Mouse (Mus musculus): ENCODE measurements around the gene Padi1.
A peak's percentile ranks its signal among the peaks of the same experiment; 100 is the strongest.

Padi1 gene

GRCm38 (mm10) chr4:140860767-140861147 lies 15.2 kb upstream of the Padi1 start:
- no peak for DNase-seq

- no peak for DNase-seq
Measured at GRCm38 (mm10) chr4:140860125-140860766, 14.7 kb upstream of the Padi1 start.

DNA sequence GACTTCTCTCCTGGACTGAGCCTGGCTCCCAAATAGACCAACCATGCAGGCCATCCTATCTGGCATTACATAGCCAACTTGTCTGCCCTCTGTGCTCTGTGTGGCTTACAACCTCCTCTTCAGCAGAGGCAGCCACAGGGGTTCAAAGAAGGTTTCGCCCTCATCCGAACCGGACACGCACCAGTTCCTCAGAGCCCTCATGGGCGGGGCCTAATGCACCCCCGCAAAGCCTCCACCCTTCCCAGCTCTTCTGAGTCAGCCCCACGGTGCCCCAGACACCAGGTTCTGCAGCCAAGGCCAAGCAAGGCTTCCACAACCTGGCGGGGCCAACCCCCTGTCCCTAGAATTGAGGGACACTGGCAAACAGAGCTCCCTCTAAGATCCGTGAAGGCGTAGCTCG lies 13.7 kb upstream of the Padi1 start:
- no peak for DNase-seq

- DNase-seq: no peak
Measured at GRCm38 (mm10) chr4:140857813-140858212, 12.2 kb upstream of the Padi1 start.

DNA sequence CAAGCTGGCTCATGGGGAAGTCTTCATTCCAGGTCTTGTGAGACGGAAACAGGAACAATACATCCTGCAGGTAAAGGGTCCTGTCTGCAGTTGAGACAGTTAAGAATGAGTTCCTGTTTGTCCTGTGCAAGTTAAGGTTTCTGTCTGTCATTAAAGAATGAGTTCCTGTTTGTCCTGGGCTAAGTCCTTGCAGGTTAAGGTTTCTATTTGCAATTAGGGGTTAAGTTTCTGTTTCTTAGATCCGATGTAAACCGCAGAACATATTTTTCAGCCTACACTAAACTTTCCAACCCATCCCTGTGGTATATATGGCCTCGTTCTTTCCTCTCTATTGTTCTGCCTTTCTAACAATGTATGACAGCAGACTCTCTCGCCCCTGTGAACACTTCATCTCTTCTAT lies 11.5 kb upstream of the Padi1 start:
- DNase-seq: no peak

DNA sequence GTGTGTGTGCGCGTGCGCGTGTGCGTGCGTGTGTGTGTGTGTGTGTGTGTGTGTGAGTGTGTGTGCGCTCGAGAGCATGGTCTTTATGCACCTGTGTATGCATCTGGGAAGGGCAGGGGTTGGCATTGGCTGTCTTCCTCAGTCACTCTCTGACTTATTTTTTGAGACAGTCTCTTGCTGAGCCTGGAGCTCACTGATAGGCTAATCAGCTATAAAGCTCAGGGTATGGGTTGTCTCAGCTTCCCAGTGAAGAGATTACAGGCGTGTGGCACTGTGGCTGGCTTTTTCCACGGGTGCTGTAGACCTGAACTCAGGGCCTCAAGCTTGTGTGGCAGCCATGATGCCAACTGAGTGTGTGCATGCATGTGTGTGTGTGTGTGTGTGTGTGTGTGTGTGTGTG lies 9.6 kb upstream of the Padi1 start:
- DNase-seq: no peak

GRCm38 (mm10) chr4:140854455-140854864 lies 8.9 kb upstream of the Padi1 start:
- no peak for DNase-seq

GRCm38 (mm10) chr4:140853626-140854025 lies 8.0 kb upstream of the Padi1 start:
- no peak for DNase-seq

- DNase-seq: no peak
Measured at GRCm38 (mm10) chr4:140849310-140849709, 3.7 kb upstream of the Padi1 start.

DNA sequence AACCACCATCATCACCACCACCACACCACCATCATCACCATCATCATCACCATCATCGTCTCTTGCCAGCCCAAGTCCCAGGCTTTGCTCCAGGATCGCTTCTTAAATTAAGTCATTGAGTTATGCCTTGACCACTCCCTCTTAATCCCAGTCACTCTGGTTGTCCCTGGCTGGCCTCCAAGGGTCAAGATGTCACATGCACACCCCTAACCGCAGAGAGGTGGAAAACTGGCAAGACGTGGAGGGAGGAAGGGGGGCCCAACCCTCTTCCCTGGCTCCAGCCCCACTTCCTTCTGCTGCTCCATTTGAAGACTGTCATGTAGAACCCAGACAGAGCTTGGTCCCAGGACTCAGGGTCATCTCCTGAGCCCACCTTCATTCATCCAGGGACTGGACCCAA lies 587 bp downstream of the Padi1 start:
- DNase-seq: no peak

DNA sequence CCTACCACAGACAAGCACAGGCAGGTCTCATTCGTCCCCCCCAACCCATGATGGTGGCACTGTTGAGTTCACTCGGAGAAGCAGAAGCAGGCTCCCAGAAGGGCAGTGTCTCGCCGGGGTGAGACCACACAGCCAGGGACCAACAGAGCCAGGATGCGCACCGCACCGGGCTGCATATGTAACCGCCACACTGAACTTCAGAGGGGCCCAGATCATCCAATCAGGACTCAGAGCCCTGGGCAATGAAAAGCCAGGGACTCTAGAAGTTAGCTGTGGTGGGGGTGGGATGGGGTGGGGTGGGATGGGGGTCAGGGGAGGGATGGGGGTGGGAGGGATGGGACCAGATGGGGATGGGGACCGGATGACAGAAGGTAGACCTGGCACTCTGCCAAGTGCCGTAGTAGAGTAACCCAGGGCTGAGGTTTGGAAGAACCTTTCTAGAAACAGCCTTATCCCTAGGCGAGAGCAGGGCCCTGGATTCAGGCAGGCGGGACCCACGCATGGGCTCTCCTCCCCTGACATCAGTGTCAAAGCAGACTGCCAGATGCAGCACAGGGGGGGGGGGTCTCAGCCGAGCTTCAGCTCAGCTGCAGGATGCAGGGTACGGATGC lies 1.8 kb downstream of the Padi1 start:
- no peak for DNase-seq

DNA sequence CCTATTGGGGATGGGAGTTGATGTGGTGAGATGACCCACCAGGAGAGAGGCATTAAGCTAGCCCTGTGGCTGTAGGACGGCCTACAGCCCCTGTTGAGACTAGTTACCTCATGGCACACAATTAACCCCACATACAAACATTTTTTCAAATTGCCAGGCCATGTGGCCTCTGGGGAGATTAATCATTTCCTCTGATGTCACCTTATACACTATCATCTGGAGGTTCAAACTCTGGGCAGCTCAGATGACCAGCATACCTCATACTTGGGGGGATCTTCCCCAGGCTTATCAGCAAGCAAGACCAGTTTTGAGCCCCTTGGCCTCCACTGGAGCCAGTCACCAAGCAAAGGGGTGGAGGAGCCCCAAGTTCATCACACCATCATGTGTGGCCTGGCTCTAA lies 2.7 kb downstream of the Padi1 start:
- DNase-seq: no peak

DNA sequence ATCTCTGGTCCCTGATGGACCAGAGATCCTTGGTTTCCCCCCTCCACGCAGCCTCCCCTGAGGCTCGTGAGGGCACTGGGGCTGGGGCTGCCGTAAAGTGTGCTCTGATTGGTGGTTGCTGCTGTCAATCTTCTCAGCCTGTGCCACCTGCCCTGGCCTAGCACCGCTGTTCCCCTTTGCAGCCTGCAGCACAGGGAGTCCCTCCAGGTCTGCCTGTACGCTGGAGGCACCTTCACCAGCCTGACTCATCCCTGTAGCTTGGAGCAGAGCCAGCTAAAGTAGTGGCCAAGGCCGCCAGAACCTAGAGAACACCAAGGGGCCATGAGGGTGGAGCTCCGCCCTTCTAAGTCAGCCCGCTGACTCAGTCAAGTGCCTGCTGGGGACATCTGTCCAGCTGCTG lies 7.7 kb downstream of the Padi1 start:
- DNase-seq: peak; percentile 51

DNA sequence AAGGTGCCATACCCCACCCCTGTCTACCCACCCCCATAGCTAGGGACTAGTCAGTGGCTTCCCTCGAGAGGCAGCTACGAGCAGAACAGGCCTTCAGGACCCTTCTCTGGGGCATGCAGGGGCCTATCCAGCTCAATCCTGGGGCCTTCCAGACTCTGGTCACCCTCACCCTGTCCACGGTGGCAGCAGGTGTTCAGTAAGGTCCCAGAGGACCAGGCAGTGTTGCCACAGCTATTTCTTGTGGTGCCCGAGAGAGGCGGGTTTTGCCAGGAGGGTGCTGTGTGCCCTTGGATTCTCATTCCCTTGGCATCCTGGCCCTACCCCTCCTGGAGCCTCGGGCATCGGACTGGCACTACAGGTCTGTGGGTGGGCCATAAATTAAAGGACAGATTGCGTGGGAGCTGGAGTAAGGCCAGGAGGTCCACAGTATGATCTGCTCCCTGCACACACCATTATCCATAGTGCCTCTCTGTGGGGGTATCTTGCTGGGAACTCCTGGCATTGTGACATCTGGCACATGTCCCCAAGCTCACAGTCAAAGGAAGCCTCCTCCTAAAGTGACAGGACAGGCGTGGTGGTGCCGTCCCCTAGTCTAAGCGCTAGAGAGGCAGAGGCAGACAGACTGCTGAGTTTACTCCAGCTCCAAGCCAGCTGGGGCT lies 9.2 kb downstream of the Padi1 start:
- DNase-seq: no peak

DNA sequence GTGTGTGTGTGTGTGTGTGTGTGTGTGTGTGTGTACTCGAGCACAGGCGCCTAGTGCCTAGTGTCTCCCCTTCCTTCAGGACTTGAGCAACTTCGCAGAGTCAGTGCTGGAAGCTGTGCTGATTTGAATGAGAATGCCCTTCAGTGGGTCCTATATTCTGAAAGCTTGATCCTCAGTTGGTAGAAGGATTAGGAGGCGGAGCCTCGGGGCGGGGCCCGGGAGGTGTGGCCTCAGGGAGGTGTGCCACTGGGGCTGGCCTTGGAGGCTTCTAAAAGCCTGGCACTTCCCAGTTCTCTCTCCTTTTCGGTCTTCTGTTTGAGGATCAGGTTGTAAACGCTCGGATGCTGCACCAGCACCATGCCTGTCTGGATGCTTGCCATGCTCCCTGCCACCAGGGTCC lies 9.9 kb downstream of the Padi1 start:
- peak; percentile 80 for DNase-seq

DNA sequence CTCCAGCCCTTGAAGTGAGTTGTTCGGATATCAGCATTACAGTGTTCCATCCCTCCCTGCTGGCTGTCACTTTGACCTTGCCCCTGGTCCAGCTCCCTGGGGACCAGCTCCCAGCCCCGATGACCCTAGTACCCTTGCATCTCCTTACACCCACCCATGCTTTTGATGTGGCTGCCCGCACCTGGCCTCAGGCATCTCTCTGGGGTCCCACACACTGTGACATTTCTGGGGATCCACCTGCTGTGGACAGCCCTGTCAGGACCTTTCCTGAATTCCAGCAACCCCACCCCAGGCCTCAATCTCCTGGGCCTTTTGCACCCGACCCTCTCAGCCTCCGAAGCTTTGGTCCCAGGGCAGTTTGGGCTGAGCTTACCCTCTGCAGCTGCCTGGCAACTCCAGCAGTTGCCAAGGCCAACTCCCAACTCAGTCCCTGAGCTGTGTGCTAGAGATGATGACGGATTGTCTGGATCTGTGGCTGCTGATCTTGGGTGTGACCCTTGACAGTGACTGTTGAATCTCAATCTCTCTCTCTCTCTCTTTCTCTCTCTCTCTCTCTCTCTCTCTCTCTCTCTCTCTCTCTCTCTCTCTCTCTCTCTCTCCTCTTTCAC lies 11.1 kb downstream of the Padi1 start:
- no peak for DNase-seq

- no peak for DNase-seq
Measured at GRCm38 (mm10) chr4:140832821-140833220, 12.8 kb downstream of the Padi1 start.

DNA sequence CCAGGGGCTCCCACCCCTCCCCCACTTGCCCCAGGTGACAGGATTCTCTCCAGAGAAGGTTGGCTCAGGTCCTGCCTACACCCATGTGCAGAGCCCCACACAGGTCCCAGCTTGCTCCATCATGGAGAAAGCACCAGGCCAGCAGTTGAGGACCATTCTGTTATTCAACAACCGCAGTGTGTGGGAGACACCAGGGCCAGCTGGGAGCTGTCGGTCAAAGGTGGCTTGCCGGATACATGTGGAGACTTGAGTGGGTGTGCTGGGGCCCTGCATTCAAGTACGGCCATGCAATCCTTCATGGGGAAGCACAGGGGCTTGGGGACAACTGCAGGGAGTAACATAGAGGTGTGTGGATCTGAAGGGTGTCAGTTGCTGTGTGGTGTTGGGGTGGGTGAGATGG lies 13.8 kb downstream of the Padi1 start:
- no peak for DNase-seq

- DNase-seq: no peak
Measured at GRCm38 (mm10) chr4:140827237-140827636, 18.3 kb downstream of the Padi1 start.

DNA sequence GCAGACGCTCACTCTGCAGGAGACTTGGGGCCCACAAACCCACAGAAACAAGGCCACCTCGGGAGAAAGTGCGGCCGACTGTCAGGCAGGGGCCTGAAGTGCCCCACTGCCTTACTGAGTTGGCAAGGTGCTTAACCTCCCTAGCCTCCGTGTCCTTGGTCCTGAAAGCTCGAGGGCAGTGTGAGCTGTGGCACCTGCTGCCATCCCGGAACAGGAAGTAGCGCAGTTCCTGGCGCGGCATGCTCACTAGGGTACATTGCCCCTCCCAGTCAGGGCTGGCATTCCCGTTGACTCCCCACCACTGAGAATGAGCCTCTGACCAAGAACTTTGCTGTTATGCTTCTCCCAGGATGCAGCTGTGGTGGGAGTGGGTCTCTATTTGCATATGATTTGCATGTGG lies 19.6 kb downstream of the Padi1 start:
- no peak for DNase-seq

DNA sequence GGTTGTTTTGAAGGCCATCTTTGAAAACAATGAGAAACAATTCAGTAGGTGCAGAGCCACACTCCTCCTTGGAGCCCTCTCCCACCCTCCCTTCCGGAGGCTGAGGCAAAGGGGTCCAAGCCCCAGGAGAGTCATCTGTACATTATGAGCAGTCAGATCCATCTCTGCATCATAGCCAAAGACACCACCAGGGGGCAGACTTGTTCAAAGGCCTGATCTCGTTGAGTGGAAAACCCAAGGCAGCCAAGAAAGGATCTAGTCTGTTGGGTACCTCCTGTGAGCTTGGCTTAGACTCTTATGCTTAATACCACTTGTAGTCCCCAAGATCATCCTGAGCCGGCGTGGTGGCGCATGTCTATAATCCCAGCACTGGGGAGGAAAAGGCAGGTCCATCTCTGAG lies 23.6 kb downstream of the Padi1 start:
- peak; percentile 59 for DNase-seq

- DNase-seq: no peak
Measured at GRCm38 (mm10) chr4:140817413-140817812, 28.2 kb downstream of the Padi1 start.

DNA sequence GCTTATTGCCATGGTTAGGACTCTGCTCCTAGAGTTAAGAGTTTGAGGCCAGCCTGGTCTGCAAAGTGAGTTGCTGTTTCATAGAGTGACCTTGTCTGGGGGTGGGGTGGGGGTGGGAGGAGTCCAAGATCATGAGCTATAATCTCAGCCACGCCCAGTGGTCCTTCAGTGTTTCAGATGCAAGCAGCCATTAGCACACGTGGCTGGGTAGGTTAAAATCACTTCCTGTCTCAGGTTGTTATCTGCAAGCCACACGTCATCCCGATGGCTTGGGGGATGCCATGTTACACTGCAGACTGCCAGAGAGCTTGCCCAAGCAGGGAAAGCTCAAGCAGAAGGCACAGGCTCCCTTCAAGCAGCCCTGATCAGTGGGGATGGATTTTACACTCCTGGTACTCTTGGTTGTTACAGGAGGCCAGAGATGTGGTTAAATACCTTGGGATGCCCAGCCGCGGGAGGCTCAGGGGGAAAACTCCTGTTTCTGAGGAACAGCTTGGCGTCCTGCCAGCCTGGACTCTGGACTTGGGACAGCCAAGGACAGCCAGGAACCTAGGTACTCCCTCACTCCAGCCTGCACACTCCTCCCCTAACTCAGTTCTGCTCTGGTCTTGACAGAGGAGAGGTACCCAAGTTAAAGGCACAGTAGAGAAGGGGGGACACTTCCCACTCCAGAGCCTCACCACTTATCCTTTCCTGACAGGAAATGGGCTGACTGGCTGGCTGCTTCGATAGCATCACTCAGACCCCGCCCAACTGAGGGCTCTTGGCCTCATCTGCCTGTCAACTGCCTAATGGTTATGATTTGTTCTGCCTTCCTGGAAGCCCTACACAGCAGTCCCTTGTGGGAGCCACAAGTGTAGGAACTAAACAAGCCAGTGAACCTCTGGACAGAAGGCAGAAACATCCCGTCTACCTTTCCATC lies 29.3 kb downstream of the Padi1 start:
- no peak for DNase-seq

Data from embryo, embryonic 11 days (tissue).